In genomic region chr1:93080930-93081589, GRCm38 (mm10) we compare ENCODE assay signal across 8 mouse cellular contexts. TPM values are rescaled to one million over a fixed set of nuclear protein-coding genes. Genes with fewer than 3 reads are reported as not detected.
DNase-seq lines count a peak whose midpoint lies in the region; ATAC-seq and TF ChIP-seq lines count a peak whose summit lies in the region.

No protein-coding gene starts in this region.

- H3K4me3 ChIP-seq in kidney, adult 2 months (ENCODE audit: insufficient read depth, low read depth, low read length): no peak overlapping the region
- no peak overlapping the region for H3K4me3 ChIP-seq in kidney, embryonic 15.5 days (replicated peaks)
- no peak overlapping the region for H3K4me3 ChIP-seq in embryonic facial prominence, embryonic 10.5 days

- no peaks in the 10 kb centered on the region for H3K36me3 ChIP-seq in kidney, adult 2 months (ENCODE audit: control insufficient read depth, insufficient read depth, low read length)
- no peaks in the 10 kb centered on the region for H3K36me3 ChIP-seq in kidney, embryonic 15.5 days
- H3K36me3 ChIP-seq in embryonic facial prominence, embryonic 10.5 days (replicated peaks): peaks cover 18% of the 10 kb centered on the region; the same call in 1 of the 2 replicates

- H3K9me3 ChIP-seq in kidney, embryonic 15.5 days (replicated peaks): no peaks in the 10 kb centered on the region
- no peaks in the 10 kb centered on the region for H3K9me3 ChIP-seq in embryonic facial prominence, embryonic 10.5 days

- no peak overlapping the region for H3K4me2 ChIP-seq in kidney, embryonic 15.5 days

- DNase-seq in kidney, adult 2 months: peak; percentile 32
- DNase-seq in ES-CJ7 (ENCODE audit: low read depth, low spot score): peak; percentile 81
- peak; percentile 49 to 61 for DNase-seq in adrenal gland, postnatal 36 days
- DNase-seq in embryonic facial prominence, embryonic 10.5 days (ENCODE audit: low spot score): peak; percentile 42
- peak; percentile 50 to 62 for DNase-seq in left cerebral cortex, postnatal 36 days (ENCODE audit: low spot score in 2 of 2)
- DNase-seq in retina, embryonic 14.5 days (ENCODE audit: low spot score): peak; percentile 81
- no peak for DNase-seq in spleen, postnatal 36 days (ENCODE audit: low spot score in 2 of 2)

- WGBS in kidney, adult 2 months: 75% methylated on average over 3 of the region's 3 CpGs
- 75% methylated on average over 3 of the region's 3 CpGs for WGBS in kidney, embryonic 15.5 days
- WGBS in embryonic facial prominence, embryonic 10.5 days: 75% methylated on average over 3 of the region's 3 CpGs

- TF ChIP-seq POLR2A in kidney, adult 2 months (IDR thresholded peaks at IDR 0.05; ENCODE audit: low read depth, low read length): no peak

- peak; percentile 84 for TF ChIP-seq CTCF in kidney, adult 2 months (conservative IDR thresholded peaks at IDR 0.05; ENCODE audit: insufficient read depth, insufficient read length, low read depth, low read length)

- H3K27ac ChIP-seq in kidney, adult 2 months (ENCODE audit: insufficient read depth, low read depth, low read length): no peak overlapping the region
- H3K27ac ChIP-seq in kidney, embryonic 15.5 days: no peak overlapping the region
- no peak overlapping the region for H3K27ac ChIP-seq in embryonic facial prominence, embryonic 10.5 days (replicated peaks)

- no peak for ATAC-seq in kidney, embryonic 15.5 days (replicated peaks; ENCODE audit: low FRiP score)

- intact Hi-C loops in left cerebral cortex, postnatal 36 days (cut with DNase I): no loop called here

- no peaks in the 10 kb centered on the region for H3K27me3 ChIP-seq in kidney, adult 2 months (replicated peaks; ENCODE audit: control insufficient read depth, insufficient read depth, low read length)
- no peaks in the 10 kb centered on the region for H3K27me3 ChIP-seq in kidney, embryonic 15.5 days
- no peaks in the 10 kb centered on the region for H3K27me3 ChIP-seq in embryonic facial prominence, embryonic 10.5 days (replicated peaks; ENCODE audit: low read depth, poor library complexity, severe bottlenecking)

- no peak overlapping the region for H3K9ac ChIP-seq in kidney, embryonic 15.5 days

- H3K4me1 ChIP-seq in kidney, adult 2 months (ENCODE audit: control insufficient read depth, insufficient read depth, low read length): no peaks in the 10 kb centered on the region
- peaks cover 8% of the 10 kb centered on the region; the same call in 1 of the 2 replicates for H3K4me1 ChIP-seq in kidney, embryonic 15.5 days
- H3K4me1 ChIP-seq in embryonic facial prominence, embryonic 10.5 days: peaks cover 18% of the 10 kb centered on the region

RNA-seq across cellular contexts. Expression of gene Kif1a, which starts 20.7 kb away (rescaled TPM):
- 1.3 and 1.4 TPM in 2 replicates for polyA plus RNA-seq in kidney, adult 2 months (2012; rRNA removed)
- 7.0 and 10.0 TPM in 2 replicates for polyA plus RNA-seq in kidney, embryonic 15.5 days (2015; fragmentation: Nextera tagmentation; extraction: Ambion mirVana)
- total RNA-seq in adrenal gland, postnatal 36 days (2021): 10 to 100 TPM; 20.7 to 27.9 TPM
- 23.9 and 27.5 TPM in 2 replicates for polyA plus RNA-seq in embryonic facial prominence, embryonic 10.5 days (2016; fragmentation: Nextera tagmentation; extraction: Ambion mirVana)
- 100 to 1,000 TPM; 731 to 734 TPM for total RNA-seq in left cerebral cortex, postnatal 36 days (2021)

RNA-seq across cellular contexts. Expression of gene Agxt, which starts 54.0 kb away (rescaled TPM):
- polyA plus RNA-seq in kidney, adult 2 months (2012; rRNA removed): 0.08 TPM in 1 of 2 replicates, not detected in the other
- 0.38 TPM in 1 of 2 replicates, not detected in the other for polyA plus RNA-seq in kidney, embryonic 15.5 days (2015; fragmentation: Nextera tagmentation; extraction: Ambion mirVana)
- total RNA-seq in adrenal gland, postnatal 36 days (2021): not detected
- not detected in 2 replicates for polyA plus RNA-seq in embryonic facial prominence, embryonic 10.5 days (2016; fragmentation: Nextera tagmentation; extraction: Ambion mirVana)
- not detected for total RNA-seq in left cerebral cortex, postnatal 36 days (2021)

Comparison
In these comparisons a context has a peak if more than half of its experiments do, and no peak if none do; other contexts are left out.
1. DNase-seq: peak in kidney, adult 2 months (single experiment), ES-CJ7 (single experiment), adrenal gland, postnatal 36 days (2 of 2), embryonic facial prominence, embryonic 10.5 days (single experiment), left cerebral cortex, postnatal 36 days (2 of 2) and retina, embryonic 14.5 days (single experiment); none in spleen, postnatal 36 days (0 of 2).